Mouse (Mus musculus): ENCODE measurements around the gene Zfp777.

DNA sequence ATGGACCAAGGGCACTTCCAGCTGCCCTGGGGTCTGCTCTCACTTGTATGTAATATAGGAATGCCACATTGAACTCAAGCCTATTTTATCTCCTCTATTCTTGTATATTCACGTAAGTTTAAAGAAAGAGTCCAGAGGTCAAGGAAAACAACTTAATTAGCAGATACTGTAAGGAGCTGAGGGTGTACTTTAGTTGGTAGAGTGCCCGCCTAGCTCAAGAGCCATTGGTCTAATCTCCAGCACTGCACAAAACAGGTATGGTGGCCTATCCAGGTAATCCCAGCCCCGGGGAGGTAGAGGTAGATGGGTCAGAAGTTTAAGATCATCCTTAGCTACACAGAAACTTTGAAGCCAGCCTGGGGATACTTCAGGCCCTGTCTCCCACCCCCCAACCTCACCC is 18.8 kb upstream of the Zfp777 start:
- TF ChIP-seq CTCF (IDR thresholded peaks at IDR 0.05; ENCODE audit: control insufficient read depth, insufficient read depth, insufficient replicate concordance, low read depth, low read length), result no peak
- no peak for TF ChIP-seq POLR2A (IDR thresholded peaks at IDR 0.05; ENCODE audit: control insufficient read depth, low read depth, low read length)
